Mouse (Mus musculus) limb, embryonic 14.5 days (tissue): ENCODE data around the gene Gtf2f2. TPM values are rescaled to one million over a fixed set of nuclear protein-coding genes. Genes with fewer than 3 reads are reported as not detected.
A peak's percentile ranks its signal among the peaks of the same experiment; 100 is the strongest.

Experiments
- ATAC-seq: fragments of 200-750 bp; cut with Nextera tagmentation; 2 replicates; pipeline ENCODE4 v1.8.0; 2017; ENCODE audit warnings: low read depth, moderate number of reproducible peaks, moderate TSS enrichment; ENCODE audit not compliant: low FRiP score
- DNase-seq: peaks from one replicate; pipeline ENCODE4 v3.0.0-alpha.2; 2015; ENCODE audit warnings: low spot score
- H3K27ac ChIP-seq: fragments of 300-500 bp; sonication (generic); replicated peaks from 2 replicates; pipeline ENCODE4 v1.5.1; 2014; ENCODE audit warnings: low read depth, mild to moderate bottlenecking, low read length, moderate library complexity, mixed read lengths
- H3K27me3 ChIP-seq: fragments of 300-500 bp; sonication (generic); 2 replicates; pipeline ENCODE4 v1.6.1; 2014; ENCODE audit warnings: low read length, mixed read lengths; ENCODE audit not compliant: control insufficient read depth, insufficient read depth
- H3K36me3 ChIP-seq: fragments of 300-500 bp; sonication (generic); 2 replicates; pipeline ENCODE4 v1.6.1; 2014; ENCODE audit warnings: mild to moderate bottlenecking, low read length, moderate library complexity, mixed read lengths; ENCODE audit not compliant: control insufficient read depth, insufficient read depth
- H3K4me1 ChIP-seq: fragments of 300-500 bp; sonication (generic); 2 replicates; pipeline ENCODE4 v1.6.1; 2014; ENCODE audit warnings: antibody characterized with exemption, low read length, mixed read lengths; ENCODE audit not compliant: control insufficient read depth, insufficient read depth
- H3K4me2 ChIP-seq: fragments of 300-500 bp; sonication (generic); replicated peaks from 2 replicates; pipeline ENCODE4 v1.6.1; 2014; ENCODE audit warnings: low read depth, mild to moderate bottlenecking, low read length, moderate library complexity; ENCODE audit not compliant: severe bottlenecking
- H3K4me3 ChIP-seq: fragments of 300-500 bp; sonication (generic); replicated peaks from 2 replicates; pipeline ENCODE4 v1.5.1; 2014; ENCODE audit warnings: low read length
- H3K9ac ChIP-seq: fragments of 300-500 bp; sonication (generic); 2 replicates; pipeline ENCODE4 v1.6.1; 2014; ENCODE audit warnings: mild to moderate bottlenecking, low read depth, low read length, moderate library complexity; ENCODE audit not compliant: severe bottlenecking
- H3K9me3 ChIP-seq: fragments of 300-500 bp; sonication (generic); 2 replicates; pipeline ENCODE4 v1.6.1; 2016; ENCODE audit warnings: low read length; ENCODE audit not compliant: control insufficient read depth
- POLR2A ChIP-seq: fragments of 200-500 bp; IDR thresholded peaks from 2 replicates; pipeline ENCODE4 v1.8.0; 2012; ENCODE audit warnings: inconsistent platforms, mild to moderate bottlenecking, moderate library complexity, borderline replicate concordance; ENCODE audit not compliant: insufficient read depth, insufficient read length; ENCODE audit errors: extremely low read depth
- WGBS: fragments of 180-500 bp; shearing (Covaris S2); extraction: QIAGEN DNeasy Blood & Tissue Kit; methylation state at CpG from one replicate; pipeline ENCODE4 v1.1.7; 2014; 5-methylcytosine and 5-hydroxymethylcytosine counted together
- polyA plus RNA-seq, 2 experiments: library from polyadenylated mRNA; depleted of rRNA in 1 of 2; stranded (reverse) in 1 of 2; unstranded in 1 of 2; fragments of >200 nt; fragmentation: Nextera tagmentation in 1 of 2; extraction: Ambion mirVana in 1 of 2; gene quantifications; 2 replicates each; pipeline versions ENCODE4 v1.2.1 to v1.2.3; 2012 to 2014

Gene Gtf2f2
- polyA plus RNA-seq, 2 experiments, result 22.1 to 34.7 TPM

DNA sequence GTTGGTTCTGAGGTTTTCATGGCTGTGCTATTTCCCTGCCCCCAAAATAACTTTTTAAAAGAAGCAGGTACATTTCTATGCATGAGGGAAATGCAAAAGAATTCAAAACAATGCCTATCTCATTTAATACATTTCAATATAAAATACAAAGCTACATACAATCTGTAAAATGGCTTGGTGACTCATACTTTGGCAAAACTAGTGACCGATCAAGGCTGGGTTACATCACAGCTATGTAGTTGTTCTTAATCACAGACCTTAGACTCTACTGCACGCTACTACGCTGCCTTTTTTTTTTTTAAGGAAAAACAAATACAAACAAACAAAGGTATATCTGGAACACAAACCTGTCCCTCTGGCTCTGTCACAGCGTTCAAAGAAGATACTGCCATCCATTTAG lies 18.3 kb downstream of the Gtf2f2 start:
- Histone ChIP-seq H3K27ac (no peak overlapping the region), H3K27me3 (no peaks in the 10 kb centered on the region), H3K4me2 (no peak overlapping the region), H3K36me3 (peaks cover 9% of the 10 kb centered on the region; the same call in 1 of the 2 replicates), H3K4me1 (no peaks in the 10 kb centered on the region; the same call in 1 of the 2 replicates), H3K9ac (no peak overlapping the region), H3K9me3 (no peaks in the 10 kb centered on the region), H3K4me3 (no peak overlapping the region)
- 94% methylated on average over 4 of the region's 4 CpGs for WGBS
- DNase-seq (no peak), ATAC-seq (no peak)
- no peak for TF ChIP-seq POLR2A

DNA sequence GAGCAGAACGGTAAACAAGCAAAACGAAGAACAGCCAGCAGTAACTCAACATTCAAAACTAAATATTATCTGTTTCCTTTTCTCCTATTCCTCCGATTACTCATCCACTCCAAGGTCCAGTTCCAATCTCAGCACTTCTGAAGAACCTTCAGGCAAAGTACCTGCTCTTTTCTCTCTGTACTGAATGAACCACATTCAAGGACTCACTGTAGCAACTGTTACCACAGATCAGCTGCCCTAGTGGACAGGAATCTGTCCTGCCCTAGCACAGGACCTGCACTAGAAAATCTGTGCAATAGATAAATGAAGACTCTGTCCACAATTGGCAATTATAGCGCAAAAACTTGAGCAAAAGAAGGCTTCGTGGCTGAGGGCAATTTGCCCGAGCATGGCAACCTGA lies 19.7 kb downstream of the Gtf2f2 start:
- WGBS, result 92% methylated on average over 6 of the region's 6 CpGs
- Histone ChIP-seq H3K27ac (no peak overlapping the region), H3K4me3 (no peak overlapping the region), H3K9ac (no peak overlapping the region), H3K36me3 (peaks cover 9% of the 10 kb centered on the region; the same call in 1 of the 2 replicates), H3K9me3 (no peaks in the 10 kb centered on the region), H3K4me1 (peaks cover 12% of the 10 kb centered on the region), H3K4me2 (no peak overlapping the region), H3K27me3 (no peaks in the 10 kb centered on the region)
- ATAC-seq (no peak), DNase-seq (no peak)
- no peak for TF ChIP-seq POLR2A

DNA sequence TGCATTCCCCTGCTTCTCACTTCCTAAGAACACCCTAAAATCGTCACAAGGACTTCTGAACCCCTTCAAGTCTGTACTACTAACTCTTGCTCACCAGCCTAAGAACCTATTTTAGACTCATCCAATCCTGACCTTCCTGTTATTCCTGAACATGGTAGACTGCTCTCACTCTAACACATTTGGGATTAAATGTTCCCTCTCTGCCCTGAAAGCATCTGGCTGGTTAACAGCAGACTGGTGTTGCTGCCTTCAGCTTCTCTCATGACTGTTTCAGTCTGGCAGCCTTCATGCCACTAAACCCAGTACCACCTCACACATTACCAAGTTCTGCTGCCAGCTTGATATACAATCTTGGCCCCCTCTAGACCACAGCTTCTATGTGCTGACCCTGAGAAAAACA lies 21.5 kb downstream of the Gtf2f2 start:
- H3K36me3 ChIP-seq, result 0 out of 2 replicates have a peak, but pooled peaks cover 6% of the 10 kb centered on the region
- H3K9ac ChIP-seq, result no peak overlapping the region
- DNase-seq (no peak), ATAC-seq (no peak)
- peaks cover 23% of the 10 kb centered on the region for H3K4me1 ChIP-seq
- no peaks in the 10 kb centered on the region for H3K27me3 ChIP-seq
- no peak for TF ChIP-seq POLR2A
- H3K4me3 ChIP-seq, result no peak overlapping the region
- whole genome bisulfite sequencing, result 81% methylated on average over 1 of the region's 1 CpGs
- no peak overlapping the region for H3K27ac ChIP-seq
- H3K4me2 ChIP-seq, result no peak overlapping the region
- H3K9me3 ChIP-seq, result no peaks in the 10 kb centered on the region

DNA sequence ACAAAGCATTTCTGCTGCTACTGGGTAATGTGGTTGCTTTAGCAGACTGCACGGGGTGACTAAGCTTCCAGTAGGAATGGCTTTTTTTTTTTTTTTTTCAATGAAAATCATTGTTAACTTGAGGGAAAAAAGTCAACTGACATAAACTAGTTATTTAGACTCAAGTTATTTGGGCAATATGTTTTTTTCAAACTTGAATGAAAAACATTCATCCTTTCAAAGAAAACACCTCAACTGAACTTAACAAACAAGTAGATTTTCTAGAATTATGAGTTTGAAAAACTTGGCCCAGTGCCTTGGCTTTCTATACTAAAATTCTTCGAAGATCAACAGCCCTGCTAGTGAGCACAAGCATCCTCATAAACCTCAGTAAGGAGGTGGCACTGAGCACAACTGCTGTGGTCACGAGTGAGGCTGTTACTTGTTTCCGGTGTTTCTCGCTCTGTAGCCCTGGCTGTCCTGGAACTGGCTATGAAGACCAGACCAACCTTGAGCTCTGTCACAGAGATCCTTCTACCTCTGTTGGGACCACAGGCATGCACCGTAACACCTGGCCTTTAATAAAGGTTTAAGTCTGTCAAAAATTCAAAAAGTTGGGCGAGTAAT lies 23.7 kb downstream of the Gtf2f2 start:
- Histone ChIP-seq H3K27ac (no peak overlapping the region), H3K27me3 (no peaks in the 10 kb centered on the region), H3K4me2 (no peak overlapping the region), H3K4me1 (peaks cover 26% of the 10 kb centered on the region), H3K9me3 (no peaks in the 10 kb centered on the region), H3K9ac (no peak overlapping the region), H3K36me3 (no peaks in the 10 kb centered on the region), H3K4me3 (no peak overlapping the region)
- WGBS, result 54% methylated on average over 7 of the region's 7 CpGs
- DNase-seq (no peak), ATAC-seq (no peak)
- TF ChIP-seq POLR2A, result no peak

DNA sequence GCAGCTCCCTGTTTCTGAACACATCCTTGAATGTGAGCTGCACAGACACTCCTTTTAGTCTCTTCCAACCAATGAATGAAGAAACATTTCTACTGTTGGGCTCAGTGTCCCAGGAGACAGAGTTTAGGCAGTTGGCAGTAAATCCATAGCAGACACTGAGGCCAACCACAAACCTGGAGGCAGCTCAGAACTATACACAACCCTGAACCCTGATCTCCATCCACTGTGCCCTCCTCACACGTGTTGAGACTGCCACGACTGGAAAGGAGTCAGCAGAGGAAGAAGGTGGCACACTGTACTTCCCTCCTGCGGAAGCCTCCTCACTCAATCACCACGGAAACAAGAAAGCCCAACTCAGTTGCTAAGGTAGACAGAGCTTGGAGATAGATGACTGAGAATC lies 25.6 kb downstream of the Gtf2f2 start:
- H3K27ac ChIP-seq, result no peak overlapping the region
- no peak overlapping the region for H3K4me3 ChIP-seq
- H3K36me3 ChIP-seq, result no peaks in the 10 kb centered on the region
- ATAC-seq (peak; percentile 57; the same call in 1 of the 2 replicates), DNase-seq (peak; percentile 57)
- H3K9ac ChIP-seq, result no peak overlapping the region
- H3K9me3 ChIP-seq, result no peaks in the 10 kb centered on the region
- H3K27me3 ChIP-seq, result no peaks in the 10 kb centered on the region
- H3K4me2 ChIP-seq, result no peak overlapping the region
- H3K4me1 ChIP-seq, result peaks cover 26% of the 10 kb centered on the region
- TF ChIP-seq POLR2A, result no peak
- WGBS, result 60% methylated on average over 4 of the region's 4 CpGs
